Mouse (Mus musculus) CH12.LX (cell line): ENCODE measurements around the gene Washc2. TPM values are rescaled to one million over a fixed set of nuclear protein-coding genes. Genes with fewer than 3 reads are reported as not detected.

Experiments
- DNase-seq: peaks from one replicate; pipeline ENCODE4 v3.0.0-alpha.2; 2013; ENCODE audit errors: extremely low read depth
- H3K27ac ChIP-seq: 2 replicates; pipeline ENCODE4 v1.5.1; 2012; ENCODE audit warnings: low read depth, mild to moderate bottlenecking, control low read depth, moderate library complexity; ENCODE audit not compliant: insufficient read depth
- H3K27me3 ChIP-seq: replicated peaks from 2 replicates; pipeline ENCODE3; 2012; ENCODE audit warnings: inconsistent platforms
- H3K36me3 ChIP-seq, 2 experiments: replicated peaks in 1 of 2; 2 replicates each; pipeline versions ENCODE3 to v1.6.1; 2012; ENCODE audit warnings: inconsistent platforms in 1 of 2, low read length in 1 of 2, mild to moderate bottlenecking in 1 of 2, mixed read lengths in 1 of 2, moderate library complexity in 1 of 2; ENCODE audit not compliant: control insufficient read depth in 1 of 2, insufficient read depth in 1 of 2
- H3K4me1 ChIP-seq, 2 experiments: 2 replicates each; pipeline ENCODE4 v1.6.1; 2012; ENCODE audit warnings: inconsistent platforms in 1 of 2, moderate library complexity in 1 of 2; ENCODE audit not compliant: insufficient read depth in 2 of 2, control insufficient read depth in 1 of 2
- H3K4me2 ChIP-seq: 2 replicates; pipeline ENCODE4 v1.6.1; 2012; ENCODE audit warnings: low read depth, mild to moderate bottlenecking, control low read depth; ENCODE audit not compliant: poor library complexity, insufficient read depth, severe bottlenecking
- H3K4me3 ChIP-seq, 3 experiments: fragments of 150-350 bp in 1 of 3; sonication (generic) in 1 of 3; replicated peaks in 1 of 3; 2 replicates each; pipeline versions ENCODE3 to v1.5.1; 2011 to 2012; ENCODE audit warnings: low read depth in 2 of 3, low read length in 2 of 3, mild to moderate bottlenecking in 2 of 3, moderate library complexity in 2 of 3, control low read depth in 1 of 3, improper control_type of control experiment in 1 of 3, inconsistent platforms in 1 of 3, mixed read lengths in 1 of 3; ENCODE audit not compliant: poor library complexity in 1 of 3
- H3K79me2 ChIP-seq: replicated peaks from 2 replicates; pipeline ENCODE4 v1.6.1; 2012; ENCODE audit warnings: mild to moderate bottlenecking, moderate library complexity; ENCODE audit not compliant: control insufficient read depth, poor library complexity, insufficient read depth, severe bottlenecking; ENCODE audit errors: extremely low read depth
- H3K9ac ChIP-seq: 2 replicates; pipeline ENCODE4 v1.6.1; 2012; ENCODE audit warnings: low read depth, mild to moderate bottlenecking, control low read depth, moderate library complexity; ENCODE audit not compliant: insufficient read depth
- H3K9me3 ChIP-seq: replicated peaks from 2 replicates; pipeline ENCODE3; 2012; ENCODE audit warnings: low read length, inconsistent platforms, mixed read lengths
- BHLHE40 ChIP-seq: IDR thresholded peaks from 2 replicates; pipeline ENCODE4 v1.6.1; 2011; ENCODE audit warnings: mild to moderate bottlenecking, low read depth, low read length, improper control_type of control experiment
- CHD1 ChIP-seq: IDR thresholded peaks from 2 replicates; pipeline ENCODE4 v1.6.1; 2012; ENCODE audit warnings: low read depth, low read length, improper control_type of control experiment, inconsistent platforms
- CTCF ChIP-seq, 2 experiments: IDR thresholded peaks in 1 of 2; conservative IDR thresholded peaks in 1 of 2; 2 replicates each; pipeline ENCODE4 v1.5.1; 2011 to 2012; ENCODE audit warnings: low read depth in 2 of 2, low read length in 2 of 2, improper control_type of control experiment in 1 of 2, inconsistent platforms in 1 of 2, mild to moderate bottlenecking in 1 of 2, moderate library complexity in 1 of 2
- E2F4 ChIP-seq: IDR thresholded peaks from 2 replicates; pipeline ENCODE4 v1.6.1; 2011; ENCODE audit warnings: low read depth, low read length, improper control_type of control experiment; ENCODE audit not compliant: insufficient replicate concordance
- ELF1 ChIP-seq: IDR thresholded peaks from 2 replicates; pipeline ENCODE4 v1.6.1; 2014; ENCODE audit warnings: low read depth, mild to moderate bottlenecking, inconsistent platforms, low read length, improper control_type of control experiment
- EP300 ChIP-seq: IDR thresholded peaks from 2 replicates; pipeline ENCODE4 v1.6.1; 2011; ENCODE audit warnings: low read length, improper control_type of control experiment
- ETS1 ChIP-seq: conservative IDR thresholded peaks from 2 replicates; pipeline ENCODE4 v1.6.1; 2012; ENCODE audit warnings: low read depth, mild to moderate bottlenecking, inconsistent platforms, low read length, improper control_type of control experiment, moderate library complexity
- HCFC1 ChIP-seq: IDR thresholded peaks from 2 replicates; pipeline ENCODE4 v1.6.1; 2012; ENCODE audit warnings: low read depth, mild to moderate bottlenecking, inconsistent platforms, low read length, improper control_type of control experiment
- IRF4 ChIP-seq: IDR thresholded peaks from 2 replicates; pipeline ENCODE4 v1.6.1; 2014; ENCODE audit warnings: low read depth, mild to moderate bottlenecking, inconsistent platforms, low read length, improper control_type of control experiment
- JUN ChIP-seq: IDR thresholded peaks from 2 replicates; pipeline ENCODE4 v1.6.1; 2011; ENCODE audit warnings: low read depth, mild to moderate bottlenecking, low read length, improper control_type of control experiment, moderate library complexity; ENCODE audit not compliant: insufficient read depth
- JUND ChIP-seq: conservative IDR thresholded peaks from 2 replicates; pipeline ENCODE4 v1.6.1; 2011; ENCODE audit warnings: low read depth, low read length, improper control_type of control experiment
- KAT2A ChIP-seq: IDR thresholded peaks from 2 replicates; pipeline ENCODE4 v1.6.1; 2012; ENCODE audit warnings: low read length, improper control_type of control experiment, inconsistent platforms; ENCODE audit not compliant: insufficient replicate concordance
- MAX ChIP-seq: IDR thresholded peaks from 2 replicates; pipeline ENCODE4 v1.6.1; 2011; ENCODE audit warnings: low read length, improper control_type of control experiment
- MAZ ChIP-seq: IDR thresholded peaks from 2 replicates; pipeline ENCODE4 v1.6.1; 2012; ENCODE audit warnings: low read depth, mild to moderate bottlenecking, inconsistent platforms, low read length, improper control_type of control experiment, moderate library complexity
- MEF2A ChIP-seq: IDR thresholded peaks from 2 replicates; pipeline ENCODE4 v1.6.1; 2014; ENCODE audit warnings: low read depth, mild to moderate bottlenecking, inconsistent platforms, low read length, improper control_type of control experiment, borderline replicate concordance
- MXI1 ChIP-seq: IDR thresholded peaks from 2 replicates; pipeline ENCODE4 v1.6.1; 2011; ENCODE audit warnings: mild to moderate bottlenecking, low read depth, low read length, improper control_type of control experiment
- MYC ChIP-seq: IDR thresholded peaks from 2 replicates; pipeline ENCODE4 v1.6.1; 2011; ENCODE audit warnings: low read depth, mild to moderate bottlenecking, improper control_type of control experiment, low read length
- NELFE ChIP-seq: IDR thresholded peaks from 2 replicates; pipeline ENCODE4 v1.6.1; 2011; ENCODE audit warnings: low read depth, low read length, improper control_type of control experiment
- NRF1 ChIP-seq: IDR thresholded peaks from 2 replicates; pipeline ENCODE4 v1.6.1; 2014; ENCODE audit warnings: low read depth, mild to moderate bottlenecking, inconsistent platforms, low read length, improper control_type of control experiment, moderate library complexity
- PAX5 ChIP-seq: IDR thresholded peaks from 2 replicates; pipeline ENCODE4 v1.6.1; 2012; ENCODE audit warnings: low read length, inconsistent platforms, mixed read lengths
- POLR2A ChIP-seq: IDR thresholded peaks from 2 replicates; pipeline ENCODE4 v1.6.1; 2011; ENCODE audit warnings: low read depth, mild to moderate bottlenecking, improper control_type of control experiment, low read length
- RAD21 ChIP-seq: IDR thresholded peaks from 2 replicates; pipeline ENCODE4 v1.6.1; 2011; ENCODE audit warnings: low read depth, mild to moderate bottlenecking, low read length, improper control_type of control experiment, moderate library complexity
- RCOR1 ChIP-seq: conservative IDR thresholded peaks from 2 replicates; pipeline ENCODE4 v1.6.1; 2012; ENCODE audit warnings: low read depth, mild to moderate bottlenecking, inconsistent platforms, low read length, improper control_type of control experiment
- SIN3A ChIP-seq: IDR thresholded peaks from 2 replicates; pipeline ENCODE4 v1.6.1; 2012; ENCODE audit warnings: low read length, improper control_type of control experiment, inconsistent platforms
- SMC3 ChIP-seq: IDR thresholded peaks from 2 replicates; pipeline ENCODE4 v1.6.1; 2011; ENCODE audit warnings: low read depth, low read length, improper control_type of control experiment
- TBP ChIP-seq: conservative IDR thresholded peaks from 2 replicates; pipeline ENCODE4 v1.6.1; 2011; ENCODE audit warnings: low read depth, low read length, improper control_type of control experiment
- TCF12 ChIP-seq: IDR thresholded peaks from 2 replicates; pipeline ENCODE4 v1.6.1; 2014; ENCODE audit warnings: low read depth, mild to moderate bottlenecking, inconsistent platforms, low read length, improper control_type of control experiment
- UBTF ChIP-seq: IDR thresholded peaks from 2 replicates; pipeline ENCODE4 v1.6.1; 2012; ENCODE audit warnings: low read depth, mild to moderate bottlenecking, inconsistent platforms, low read length, improper control_type of control experiment, moderate library complexity
- USF1 ChIP-seq: IDR thresholded peaks from 2 replicates; pipeline ENCODE4 v1.6.1; 2014; ENCODE audit warnings: low read depth, mild to moderate bottlenecking, inconsistent platforms, low read length, improper control_type of control experiment
- USF2 ChIP-seq: conservative IDR thresholded peaks from 2 replicates; pipeline ENCODE4 v1.6.1; 2011; ENCODE audit warnings: low read depth, low read length, improper control_type of control experiment
- ZMIZ1 ChIP-seq: IDR thresholded peaks from 2 replicates; pipeline ENCODE4 v1.6.1; 2012; ENCODE audit warnings: low read depth, mild to moderate bottlenecking, inconsistent platforms, low read length, improper control_type of control experiment
- dilution Hi-C: fragments of 300-500 bp; cut with MboI; formaldehyde crosslinking; loops from 2 replicates; pipeline ENCODE4 v1.14.3; 2020; ENCODE audit warnings: low sequenced_read_pairs; ENCODE audit not compliant: extremely low pct_unique_long_range_greater_than_20kb, extremely low pct_ligation_motif_present
- in situ Hi-C: fragments of 300-500 bp; cut with MboI; formaldehyde crosslinking; loops from 3 replicates; pipeline ENCODE4 v1.14.3; 2019; ENCODE audit warnings: low sequenced_read_pairs, low pct_ligation_motif_present, low pct_unique_long_range_greater_than_20kb, mixed read lengths
- polyA plus RNA-seq: library from polyadenylated mRNA; unstranded; fragments of >175 nt; gene quantifications from 2 replicates; pipeline ENCODE4 v1.2.1, GENCODE M21; 2012; ENCODE audit warnings: low read depth; ENCODE audit not compliant: insufficient read length
- total RNA-seq, 2 experiments: library from RNA; depleted of rRNA; stranded (reverse); fragments of 300-350 nt in 1 of 2; fragments of >200 nt in 1 of 2; gene quantifications; 2 replicates each; pipeline ENCODE4 v1.2.3; 2012 to 2014

Gene Washc2
- 37.4 and 39.6 TPM in 2 replicates for total RNA-seq (2012; rRNA removed)
- total RNA-seq (2014; rRNA removed), result 37.3 and 42.6 TPM in 2 replicates
- polyA plus RNA-seq, result 51.7 and 59.3 TPM in 2 replicates

- in situ Hi-C loops, result loop anchor here (25.0 kb wide), 1 partner anchor 204 kb away; no protein-coding TSS in a partner anchor
- dilution Hi-C loops, result no loop called here
These were observed at the start of gene Washc2 for GRCm38 (mm10) chr6:116207729-116208534. Washc2 (plus strand) TSS chr6:116208038.

GRCm38 (mm10) chr6:116166383-116166782 is 41.5 kb upstream of the Washc2 start:
- H3K36me3 ChIP-seq, result peaks cover 0 to 6% of the 10 kb centered on the region in 2 experiments
- H3K27ac ChIP-seq, result no peak overlapping the region
- no peaks in the 10 kb centered on the region for H3K27me3 ChIP-seq
- TF ChIP-seq NELFE (no peak), RAD21 (no peak), CTCF (conservative IDR thresholded peaks at IDR 0.05 in 1 of 2, IDR thresholded peaks at IDR 0.05 in 1 of 2; ENCODE audit: low read depth in 2 of 2, low read length in 2 of 2) (no peak), E2F4 (no peak), JUN (no peak), TBP (no peak), UBTF (no peak), POLR2A (no peak)
- no peak for DNase-seq
- no peak overlapping the region for H3K4me2 ChIP-seq
- dilution Hi-C loops (no loop called here), in situ Hi-C loops (no loop called here)
- no peaks in the 10 kb centered on the region for H3K79me2 ChIP-seq
- no peaks in the 10 kb centered on the region for H3K4me1 ChIP-seq
- H3K4me3 ChIP-seq, result no peak overlapping the region
- H3K9me3 ChIP-seq, result no peaks in the 10 kb centered on the region
- H3K9ac ChIP-seq, result no peak overlapping the region

More at GRCm38 (mm10) chr6:116207729-116208534, at the start of gene Washc2:
- Histone ChIP-seq H3K4me3 (peak within 1 kb of the TSS; percentile 67 to 92 (median 72)), H3K9ac (peak within 1 kb of the TSS; percentile 87), H3K4me1 (peaks cover 8 to 46% of the 10 kb centered on the region in 2 experiments), H3K36me3 (peaks cover 2 to 27% of the 10 kb centered on the region in 2 experiments), H3K79me2 (0 out of 2 replicates have a peak, but pooled peaks cover 6% of the 10 kb centered on the region), H3K4me2 (peak within 1 kb of the TSS; percentile 94), H3K9me3 (no peaks in the 10 kb centered on the region), H3K27ac (peak within 1 kb of the TSS; percentile 67), H3K27me3 (no peaks in the 10 kb centered on the region)
- TF ChIP-seq NELFE (peak; percentile 68; the same call in 1 of the 2 replicates), UBTF (no peak; the same call in 1 of the 2 replicates), USF2 (peak; percentile 100), PAX5 (no peak), RAD21 (no peak), POLR2A (peak; percentile 82), TCF12 (peak; percentile 88), MXI1 (peak; percentile 92), CHD1 (no peak), SMC3 (no peak), MYC (0 out of 2 replicates have a peak, but pooled peaks have one; percentile 59), ETS1 (peak; percentile 60), NRF1 (peak; percentile 80), BHLHE40 (peak; percentile 99), JUND (no peak), MEF2A (peak; percentile 46; the same call in 1 of the 2 replicates), SIN3A (peak; percentile 99), HCFC1 (peak; percentile 80), MAX (peak; percentile 99), EP300 (no peak), ELF1 (peak; percentile 63; the same call in 1 of the 2 replicates), MAZ (0 out of 2 replicates have a peak, but pooled peaks have one; percentile 53), ZMIZ1 (peak; percentile 63; the same call in 1 of the 2 replicates), TBP (peak; percentile 71; the same call in 1 of the 2 replicates), IRF4 (peak; percentile 59; the same call in 1 of the 2 replicates), KAT2A (0 out of 2 replicates have a peak, but pooled peaks have one; percentile 69), RCOR1 (peak; percentile 80; the same call in 1 of the 2 replicates), USF1 (peak; percentile 99)
- peak; percentile 93 for DNase-seq
